Mouse (Mus musculus) heart, adult 11 months (tissue): ENCODE results near the gene Ccr10.
A peak's percentile ranks its signal among the peaks of the same experiment; 100 is the strongest.

Experiments
- DNase-seq: peaks from one replicate; pipeline ENCODE4 v3.0.0; 2022

Ccr10 gene

DNA sequence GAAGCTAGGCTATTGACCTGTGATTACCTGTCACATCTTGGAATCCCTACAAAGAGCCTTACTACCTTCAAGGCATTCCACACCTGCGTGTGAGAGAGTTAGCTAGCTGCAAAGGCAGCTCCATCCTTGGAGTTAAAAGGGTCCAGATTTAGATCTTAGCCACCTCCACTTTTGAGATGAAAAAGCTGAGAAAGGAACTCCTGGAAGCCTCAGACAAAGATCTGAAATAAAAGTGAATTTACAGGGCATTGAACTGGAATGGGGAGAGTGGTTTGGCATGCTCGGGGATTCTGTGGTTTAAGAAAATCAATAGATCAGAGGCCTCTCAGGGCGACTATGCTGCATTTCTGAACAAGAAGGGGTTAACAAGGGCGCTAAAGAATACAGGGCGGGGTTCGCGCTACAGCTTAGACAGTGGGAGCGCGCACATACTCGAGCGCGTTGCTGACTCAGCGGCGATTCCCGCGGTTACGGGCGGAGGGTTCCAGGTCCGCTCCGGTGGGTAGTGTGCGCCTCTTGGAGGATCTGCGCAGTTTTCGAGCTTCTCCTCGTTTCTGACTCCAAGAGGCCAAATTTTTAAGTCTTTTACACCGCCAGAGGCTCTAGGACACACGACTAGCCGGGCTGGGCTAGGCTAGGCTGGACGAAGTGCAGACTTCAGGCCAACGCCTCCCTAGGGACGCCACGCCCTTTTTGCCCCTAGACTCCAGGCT is 3.4 kb downstream of the Ccr10 start:
- peak; percentile 98 for DNase-seq

DNA sequence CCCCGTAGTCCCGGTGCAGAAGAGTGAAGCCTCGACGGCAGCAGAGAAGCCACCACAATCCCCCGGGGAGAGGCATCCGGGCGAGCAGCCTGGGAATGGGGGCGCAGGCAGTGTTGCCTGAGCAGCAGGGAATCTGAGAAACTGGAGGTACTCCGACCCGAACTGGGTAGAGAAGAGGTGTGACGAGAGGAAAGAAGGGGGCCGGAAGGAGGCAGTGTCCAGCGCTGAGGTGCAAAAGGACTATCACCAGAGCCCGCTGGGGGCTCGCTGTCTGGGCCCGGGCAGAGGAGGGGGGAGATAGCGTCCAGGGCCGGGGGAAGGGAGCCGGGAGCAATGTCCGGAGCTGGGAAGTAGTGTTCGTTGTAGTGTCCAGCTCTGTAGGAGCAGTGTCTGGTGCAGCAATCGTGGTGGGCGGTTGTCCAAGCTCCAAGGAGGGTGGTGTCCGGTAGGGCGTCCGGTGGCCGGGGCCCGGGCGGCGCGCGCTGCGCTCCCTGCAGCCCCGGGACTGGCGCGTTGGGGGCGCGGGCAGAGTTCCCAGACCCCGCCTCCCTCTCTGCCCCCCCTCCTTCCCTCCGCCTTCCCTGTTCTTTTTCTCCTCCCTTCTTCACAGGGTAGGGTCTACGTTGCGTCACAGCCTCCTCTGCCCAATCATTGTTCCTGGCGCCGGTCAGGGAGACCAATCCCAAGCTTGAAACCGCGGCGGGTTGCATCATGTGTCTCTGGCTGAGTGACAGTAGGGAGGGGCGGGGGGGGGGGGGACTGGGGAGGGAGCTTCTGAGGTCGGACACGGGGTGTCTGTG is 4.2 kb downstream of the Ccr10 start, which contains the start of gene Plekhh3:
Gene Plekhh3 (minus strand): TSS at position 541 of the 800 bp plus-strand sequence.
- DNase-seq = peak; percentile 100

- peak; percentile 98 for DNase-seq
Observed at GRCm38 (mm10) chr11:101170354-101170810, 4.9 kb downstream of the Ccr10 start, which contains the start of gene Cntnap1. Cntnap1 (plus strand) TSS chr11:101170523.

- DNase-seq = peak; percentile 95
Observed at GRCm38 (mm10) chr11:101169301-101170107, 5.7 kb downstream of the Ccr10 start.

DNA sequence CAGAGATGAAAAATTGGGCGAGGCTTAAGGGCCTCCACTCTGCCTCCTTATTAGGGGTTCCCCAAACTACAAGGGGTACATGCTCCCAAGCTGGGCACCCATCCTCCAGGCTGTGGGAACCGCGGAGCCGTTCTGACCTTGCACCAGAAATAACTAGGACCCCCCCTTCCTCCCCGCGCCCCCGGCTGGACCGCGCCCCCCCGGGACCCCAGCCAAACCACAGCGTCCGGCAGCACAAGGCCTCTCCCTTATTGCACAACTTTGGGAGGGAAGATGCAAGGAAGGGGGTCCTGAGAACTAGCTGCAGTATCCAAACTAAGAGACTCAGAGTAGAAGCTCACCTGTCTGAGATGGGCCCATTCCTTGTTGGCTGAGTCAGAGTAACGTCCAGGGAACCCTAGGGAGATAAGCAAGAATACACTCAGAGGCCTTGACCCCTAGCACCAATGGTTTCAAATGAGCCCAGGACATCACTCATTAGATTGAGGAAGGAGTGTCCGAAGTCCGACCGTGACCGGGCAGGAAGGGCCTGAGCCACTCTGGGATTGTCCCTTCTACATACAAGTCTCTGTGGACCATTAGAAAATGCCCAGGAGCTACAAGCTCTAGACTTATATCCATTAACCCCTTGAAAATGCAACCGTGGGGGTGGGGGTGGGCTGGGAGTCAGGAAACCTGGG is 6.8 kb downstream of the Ccr10 start:
- peak; percentile 99 for DNase-seq

GRCm38 (mm10) chr11:101167963-101168300 is 7.3 kb downstream of the Ccr10 start:
- peak; percentile 94 for DNase-seq

GRCm38 (mm10) chr11:101167211-101167962 is 7.9 kb downstream of the Ccr10 start:
- peak; percentile 91 for DNase-seq

DNA sequence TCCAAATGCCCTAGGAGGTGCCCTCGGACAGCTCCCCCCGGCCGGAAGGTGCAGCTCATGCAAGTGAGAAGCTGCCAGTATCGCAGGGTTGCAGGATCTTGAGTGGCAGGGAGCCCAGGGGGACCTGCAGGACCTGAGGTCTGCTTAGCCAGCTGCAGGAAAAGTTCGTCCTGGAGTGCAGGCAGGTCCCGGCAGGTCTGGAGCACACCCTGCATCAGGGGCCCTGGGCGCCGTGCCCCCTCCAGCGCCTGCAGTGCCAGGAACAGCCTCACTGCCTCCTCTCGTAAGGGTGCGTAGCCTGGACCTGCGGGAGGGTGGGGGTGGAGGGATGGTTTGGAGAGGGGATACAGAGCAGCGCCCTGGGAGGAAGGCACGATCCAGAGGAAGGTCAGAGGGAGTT is 8.9 kb downstream of the Ccr10 start:
- peak; percentile 91 for DNase-seq

DNA sequence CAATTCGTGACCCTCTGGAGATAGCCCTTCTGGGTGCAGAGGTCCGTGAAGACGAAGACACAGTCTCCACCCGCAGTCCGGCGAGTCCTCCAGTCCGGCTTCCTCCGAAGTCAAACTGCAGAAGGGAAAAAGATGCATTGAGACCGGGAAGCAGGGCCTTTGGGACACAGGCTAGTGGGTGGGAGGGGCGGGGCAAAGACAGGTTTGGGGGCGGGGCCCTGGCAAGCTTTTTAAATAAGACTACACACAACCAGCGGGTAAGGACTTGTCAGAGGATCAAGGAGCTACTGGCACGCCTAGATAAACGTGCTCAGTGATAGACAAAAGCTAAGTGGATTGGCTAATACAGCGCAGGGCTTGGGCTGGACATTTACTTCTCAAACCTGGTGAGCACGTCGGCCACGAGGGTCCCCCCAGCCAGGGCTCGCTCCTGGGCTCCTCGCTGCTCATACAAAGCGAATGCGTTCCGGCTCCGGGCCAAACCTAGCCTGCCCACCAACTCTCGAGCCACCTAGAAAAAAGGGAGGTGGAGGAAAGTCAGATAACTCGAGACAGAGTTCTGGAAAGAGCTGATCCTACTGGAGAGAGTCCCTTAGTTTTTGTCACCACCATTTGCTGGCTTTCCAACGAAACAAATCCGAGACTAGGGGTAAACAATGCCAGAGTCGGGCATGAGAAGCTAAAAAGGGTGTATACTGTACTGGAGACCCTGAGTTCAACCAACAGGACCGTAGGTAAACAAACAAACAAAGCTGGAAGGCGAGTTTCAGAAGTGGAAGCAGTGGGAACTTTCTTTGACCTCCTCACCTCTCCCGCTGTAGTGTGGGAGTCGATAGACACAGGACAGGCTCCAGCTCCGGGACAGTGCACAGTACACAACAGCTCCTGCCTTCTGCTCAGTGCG is 10.3 kb downstream of the Ccr10 start:
- peak; percentile 93 for DNase-seq

DNA sequence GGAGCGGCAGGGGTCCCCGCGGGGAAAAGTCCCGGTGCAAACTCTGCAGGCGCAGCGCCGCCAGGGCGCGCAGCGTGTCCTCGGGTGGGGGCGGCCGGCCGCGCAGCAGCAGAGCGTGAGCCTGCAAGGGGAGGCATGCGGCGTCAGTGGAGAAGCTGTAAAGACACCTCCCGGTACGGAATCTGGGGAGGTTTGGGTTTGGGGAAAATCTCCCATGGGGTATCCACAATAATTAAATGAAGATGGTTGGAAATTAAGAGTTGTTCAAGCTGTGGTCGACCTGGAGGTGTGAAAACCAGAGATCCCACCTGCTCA is 10.9 kb downstream of the Ccr10 start:
- DNase-seq = peak; percentile 93

GRCm38 (mm10) chr11:101163476-101164350 is 11.5 kb downstream of the Ccr10 start:
- peak; percentile 96 for DNase-seq

GRCm38 (mm10) chr11:101162772-101163171 is 12.5 kb downstream of the Ccr10 start:
- peak; percentile 99 for DNase-seq

DNA sequence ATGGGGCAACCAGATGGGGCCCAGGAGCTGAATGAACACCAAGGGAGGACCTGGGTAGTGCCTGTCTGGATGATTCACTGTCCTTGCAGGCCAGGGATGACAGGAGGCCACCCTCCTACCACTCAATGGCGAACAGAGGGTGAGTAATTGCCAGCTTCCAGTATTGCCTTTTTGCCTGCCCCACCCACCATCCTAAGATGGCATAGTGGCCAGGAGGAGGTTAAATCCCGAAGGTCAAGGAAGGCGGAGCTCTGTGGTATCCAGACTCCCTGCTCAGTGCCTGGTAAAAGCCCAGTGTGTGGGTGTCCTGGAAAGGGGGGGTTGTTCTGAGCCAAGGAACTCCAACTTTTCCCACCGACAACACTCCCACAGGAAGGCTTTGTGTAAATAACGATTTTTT is 12.9 kb downstream of the Ccr10 start:
- no peak for DNase-seq

GRCm38 (mm10) chr11:101161551-101161950 is 13.7 kb downstream of the Ccr10 start:
- DNase-seq = peak; percentile 91

- DNase-seq = peak; percentile 91
Observed at GRCm38 (mm10) chr11:101160981-101161505, 14.2 kb downstream of the Ccr10 start.

DNA sequence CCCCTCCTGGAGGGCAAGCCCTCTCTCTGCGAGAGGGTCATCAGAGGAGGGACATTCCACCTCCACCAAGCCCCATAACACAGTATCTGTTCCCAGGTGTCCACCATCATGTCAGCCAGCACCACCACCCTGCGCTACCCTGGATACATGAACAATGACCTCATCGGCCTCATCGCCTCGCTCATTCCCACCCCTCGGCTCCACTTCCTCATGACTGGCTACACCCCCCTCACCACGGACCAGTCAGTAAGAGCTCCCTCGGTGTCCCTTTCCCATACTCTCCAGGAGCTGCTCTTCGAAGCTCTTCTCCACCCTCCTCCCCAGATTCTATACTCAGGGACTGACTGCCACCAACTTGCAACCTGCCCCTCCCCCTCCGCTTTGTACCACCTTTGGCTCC is 15.1 kb downstream of the Ccr10 start:
- peak; percentile 95 for DNase-seq

GRCm38 (mm10) chr11:101155728-101156371 is 19.4 kb downstream of the Ccr10 start, which contains the start of gene Tubg2:
Tubg2 (plus strand) TSS chr11:101155907.
- DNase-seq = peak; percentile 97

- peak; percentile 71 for DNase-seq
Observed at GRCm38 (mm10) chr11:101155151-101155550, 20.1 kb downstream of the Ccr10 start.

- DNase-seq = peak; percentile 72
Observed at GRCm38 (mm10) chr11:101154648-101155047, 20.6 kb downstream of the Ccr10 start.
